Mouse (Mus musculus) MEL (cell line): ENCODE data around the gene Srcap. TPM values are rescaled to one million over a fixed set of nuclear protein-coding genes. Genes with fewer than 3 reads are reported as not detected.

ENCODE experiments used
- DNase-seq: peaks from one replicate; pipeline ENCODE4 v3.0.0; 2011; ENCODE audit warnings: low read depth, low spot score
- H3K27ac ChIP-seq: 2 replicates; pipeline ENCODE4 v1.5.1; 2012; ENCODE audit warnings: low read depth, mild to moderate bottlenecking, control low read depth, low read length, moderate library complexity; ENCODE audit not compliant: control insufficient read depth
- H3K27me3 ChIP-seq, 2 experiments: fragments of 150-350 bp in 1 of 2; sonication (generic) in 1 of 2; 2 replicates each; pipeline ENCODE4 v1.6.1; 2012; ENCODE audit warnings: low read length in 2 of 2, mild to moderate bottlenecking in 2 of 2, improper control_type of control experiment in 1 of 2, moderate library complexity in 1 of 2; ENCODE audit not compliant: insufficient read depth in 2 of 2, control insufficient read depth in 1 of 2
- H3K36me3 ChIP-seq, 2 experiments: 2 replicates each; pipeline ENCODE4 v1.6.1; 2012 to 2014; ENCODE audit warnings: low read length in 2 of 2, improper control_type of control experiment in 1 of 2, inconsistent platforms in 1 of 2, mild to moderate bottlenecking in 1 of 2; ENCODE audit not compliant: insufficient read depth in 2 of 2, control insufficient read depth in 1 of 2
- H3K4me1 ChIP-seq, 2 experiments: fragments of 150-350 bp in 1 of 2; sonication (generic) in 1 of 2; 2 replicates each; pipeline ENCODE4 v1.6.1; 2012; ENCODE audit warnings: low read length in 2 of 2, improper control_type of control experiment in 1 of 2, mild to moderate bottlenecking in 1 of 2; ENCODE audit not compliant: insufficient read depth in 2 of 2, control insufficient read depth in 1 of 2
- H3K4me3 ChIP-seq, 2 experiments: fragments of 150-350 bp in 1 of 2; sonication (generic) in 1 of 2; 2 replicates each; pipeline ENCODE4 v1.5.1; 2012; ENCODE audit warnings: low read depth in 2 of 2, low read length in 2 of 2, mild to moderate bottlenecking in 2 of 2, moderate library complexity in 2 of 2, control low read depth in 1 of 2, improper control_type of control experiment in 1 of 2; ENCODE audit not compliant: control insufficient read depth in 1 of 2, insufficient read depth in 1 of 2
- H3K79me2 ChIP-seq: 2 replicates; pipeline ENCODE4 v1.6.1; 2012; ENCODE audit warnings: mild to moderate bottlenecking, low read length, moderate library complexity; ENCODE audit not compliant: control insufficient read depth, poor library complexity, insufficient read depth
- H3K9ac ChIP-seq: 2 replicates; pipeline ENCODE4 v1.6.1; 2012; ENCODE audit warnings: low read depth, mild to moderate bottlenecking, control low read depth, low read length, moderate library complexity; ENCODE audit not compliant: control insufficient read depth, poor library complexity, severe bottlenecking
- H3K9me3 ChIP-seq: fragments of 150-350 bp; sonication (generic); replicated peaks from 2 replicates; pipeline ENCODE4 v1.6.1; 2012; ENCODE audit warnings: mild to moderate bottlenecking, low read length, improper control_type of control experiment, moderate library complexity; ENCODE audit not compliant: insufficient read depth
- CHD2 ChIP-seq: IDR thresholded peaks from 2 replicates; pipeline ENCODE4 v1.6.1; 2011; ENCODE audit warnings: low read length, improper control_type of control experiment
- ELF1 ChIP-seq: IDR thresholded peaks from 2 replicates; pipeline ENCODE4 v1.6.1; 2014; ENCODE audit warnings: low read depth, mild to moderate bottlenecking, inconsistent platforms, low read length, improper control_type of control experiment, moderate library complexity
- HCFC1 ChIP-seq: IDR thresholded peaks from 2 replicates; pipeline ENCODE4 v1.6.1; 2012; ENCODE audit warnings: low read depth, mild to moderate bottlenecking, inconsistent platforms, low read length, improper control_type of control experiment, moderate library complexity
- MAFK ChIP-seq: IDR thresholded peaks from 2 replicates; pipeline ENCODE4 v1.6.1; 2011; ENCODE audit warnings: low read depth, mild to moderate bottlenecking, low read length, improper control_type of control experiment, borderline replicate concordance
- MAX ChIP-seq: IDR thresholded peaks from 2 replicates; pipeline ENCODE4 v1.6.1; 2011; ENCODE audit warnings: low read length, improper control_type of control experiment
- MEF2A ChIP-seq: IDR thresholded peaks from 2 replicates; pipeline ENCODE4 v1.6.1; 2014; ENCODE audit warnings: low read depth, mild to moderate bottlenecking, inconsistent platforms, low read length, improper control_type of control experiment; ENCODE audit not compliant: poor library complexity, insufficient replicate concordance, severe bottlenecking; ENCODE audit errors: extremely low read depth
- MYC ChIP-seq: IDR thresholded peaks from 2 replicates; pipeline ENCODE4 v1.6.1; 2011; ENCODE audit warnings: low read depth, mild to moderate bottlenecking, low read length, improper control_type of control experiment, moderate library complexity
- NRF1 ChIP-seq: IDR thresholded peaks from 2 replicates; pipeline ENCODE4 v1.6.1; 2014; ENCODE audit warnings: low read depth, mild to moderate bottlenecking, inconsistent platforms, low read length, improper control_type of control experiment, moderate library complexity; ENCODE audit not compliant: poor library complexity, insufficient read depth, severe bottlenecking
- POLR2A ChIP-seq, 2 experiments: IDR thresholded peaks; 2 replicates each; pipeline ENCODE4 v1.6.1; 2011 to 2012; ENCODE audit warnings: low read length in 2 of 2, mild to moderate bottlenecking in 2 of 2, control low read depth in 1 of 2, improper control_type of control experiment in 1 of 2, low read depth in 1 of 2, moderate library complexity in 1 of 2; ENCODE audit not compliant: control insufficient read depth in 1 of 2, insufficient read depth in 1 of 2, poor library complexity in 1 of 2
- POLR2AphosphoS2 ChIP-seq: IDR thresholded peaks from 2 replicates; pipeline ENCODE4 v1.6.1; 2011; ENCODE audit warnings: low read length, improper control_type of control experiment
- POLR2AphosphoS5 ChIP-seq: IDR thresholded peaks from 2 replicates; pipeline ENCODE4 v1.6.1; 2012; ENCODE audit warnings: low read depth, borderline replicate concordance, mild to moderate bottlenecking, inconsistent platforms, low read length, moderate library complexity, mixed read lengths
- RCOR1 ChIP-seq: IDR thresholded peaks from 2 replicates; pipeline ENCODE4 v1.6.1; 2012; ENCODE audit warnings: low read depth, mild to moderate bottlenecking, inconsistent platforms, low read length, improper control_type of control experiment
- SIN3A ChIP-seq: IDR thresholded peaks from 2 replicates; pipeline ENCODE4 v1.6.1; 2012; ENCODE audit warnings: low read length, improper control_type of control experiment, inconsistent platforms
- TAL1 ChIP-seq: IDR thresholded peaks from 2 replicates; pipeline ENCODE4 v1.6.1; 2012; ENCODE audit warnings: mild to moderate bottlenecking, inconsistent platforms, low read length, moderate library complexity, mixed read lengths
- TBP ChIP-seq: IDR thresholded peaks from 2 replicates; pipeline ENCODE4 v1.8.0; 2011; ENCODE audit warnings: low read depth, low read length, improper control_type of control experiment
- UBTF ChIP-seq: IDR thresholded peaks from 2 replicates; pipeline ENCODE4 v1.6.1; 2012; ENCODE audit warnings: low read depth, mild to moderate bottlenecking, inconsistent platforms, low read length, improper control_type of control experiment, moderate library complexity, borderline replicate concordance; ENCODE audit not compliant: insufficient read depth
- USF2 ChIP-seq, 2 experiments: IDR thresholded peaks; 2 replicates each; pipeline ENCODE4 v1.6.1; 2011 to 2012; ENCODE audit warnings: improper control_type of control experiment in 2 of 2, low read length in 2 of 2, borderline replicate concordance in 1 of 2, inconsistent platforms in 1 of 2, low read depth in 1 of 2, mild to moderate bottlenecking in 1 of 2; ENCODE audit not compliant: insufficient read depth in 1 of 2
- ZC3H11A ChIP-seq: IDR thresholded peaks from 2 replicates; pipeline ENCODE4 v1.6.1; 2012; ENCODE audit warnings: low read depth, mild to moderate bottlenecking, inconsistent platforms, low read length, improper control_type of control experiment
- ZMIZ1 ChIP-seq: IDR thresholded peaks from 2 replicates; pipeline ENCODE4 v1.6.1; 2012; ENCODE audit warnings: low read depth, mild to moderate bottlenecking, inconsistent platforms, low read length, improper control_type of control experiment, moderate library complexity
- ZNF384 ChIP-seq: IDR thresholded peaks from 2 replicates; pipeline ENCODE4 v1.6.1; 2012; ENCODE audit warnings: low read depth, mild to moderate bottlenecking, inconsistent platforms, low read length, improper control_type of control experiment
- polyA plus RNA-seq, 2 experiments: library from polyadenylated mRNA; stranded (reverse) in 1 of 2; unstranded in 1 of 2; fragments of >175 nt in 1 of 2; fragments of >200 nt in 1 of 2; gene quantifications; 2 replicates each; pipeline versions ENCODE4 v1.2.1 to v1.2.4; 2012; ENCODE audit warnings: low replicate concordance in 2 of 2, low read depth in 1 of 2; ENCODE audit not compliant: insufficient read length in 2 of 2, insufficient read depth in 1 of 2, missing spikeins in 1 of 2
- total RNA-seq: library from RNA; depleted of rRNA; stranded (reverse); fragments of 300-350 nt; gene quantifications from 2 replicates; pipeline ENCODE4 v1.2.3, GENCODE M21; 2012

Srcap gene
- total and polyA plus RNA-seq, 3 experiments, result 20.3 to 45.1 (median 34.3) TPM

DNA sequence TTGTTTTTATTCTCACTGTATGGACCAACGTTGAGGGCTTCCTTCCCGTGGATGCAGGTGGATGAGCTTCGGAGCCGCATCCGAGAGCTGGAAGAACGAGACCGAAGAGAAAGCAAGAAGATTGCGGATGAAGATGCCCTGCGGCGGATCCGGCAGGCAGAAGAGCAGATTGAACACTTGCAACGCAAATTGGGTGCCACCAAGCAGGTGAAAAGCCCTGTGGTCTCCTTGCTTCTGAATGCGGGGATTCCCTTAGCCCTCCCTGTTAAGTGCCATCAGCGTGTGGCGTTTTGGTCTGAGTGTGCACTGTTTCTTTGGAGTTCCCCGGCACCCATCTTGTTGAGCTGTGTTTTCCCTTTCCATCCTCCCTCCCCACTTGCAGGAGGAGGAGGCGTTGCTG, 85.0 kb downstream of the Srcap start:
- Histone ChIP-seq H3K27me3 (no peaks in the 10 kb centered on the region), H3K27ac (no peak overlapping the region), H3K9me3 (no peaks in the 10 kb centered on the region), H3K4me1 (no peaks in the 10 kb centered on the region)
- no peak for TF ChIP-seq ZMIZ1
- TF ChIP-seq, all 39 proteins: peak for 0
- Histone ChIP-seq H3K36me3 (peaks cover 0 to 26% of the 10 kb centered on the region in 2 experiments; a peak in 2 of 4 replicates), H3K79me2 (no peaks in the 10 kb centered on the region), H3K4me3 (no peak overlapping the region), H3K9ac (no peak overlapping the region)
- DNase-seq, result no peak

DNA sequence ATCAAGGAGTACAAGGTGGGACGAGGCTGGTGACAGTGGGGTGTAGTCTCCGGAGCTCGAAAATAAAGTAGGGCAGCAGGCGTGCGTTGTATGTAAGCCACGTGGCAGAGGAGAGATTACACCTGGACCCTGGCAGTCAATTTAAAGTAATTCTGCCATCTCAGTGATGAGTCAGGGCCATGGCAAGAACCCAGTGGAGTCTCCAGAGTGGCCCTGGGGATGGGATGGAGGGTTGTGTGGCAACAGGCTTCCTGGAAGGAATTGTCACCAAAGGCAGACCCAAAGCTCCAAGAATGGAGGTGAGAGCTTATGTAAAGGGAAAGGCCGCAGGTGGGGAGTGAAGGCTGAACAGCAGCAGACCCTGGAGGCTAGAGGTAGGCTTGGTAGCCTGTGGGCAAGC, 88.8 kb downstream of the Srcap start:
- no peak overlapping the region for H3K27ac ChIP-seq
- DNase-seq, result no peak
- no peak overlapping the region for H3K9ac ChIP-seq
- H3K36me3 ChIP-seq, result peaks cover 0 to 12% of the 10 kb centered on the region in 2 experiments; a peak in 2 of 4 replicates
- no peaks in the 10 kb centered on the region for H3K27me3 ChIP-seq
- H3K9me3 ChIP-seq, result no peaks in the 10 kb centered on the region
- no peaks in the 10 kb centered on the region for H3K79me2 ChIP-seq
- no peak for TF ChIP-seq SIN3A
- TF ChIP-seq HCFC1, result no peak
- no peak for TF ChIP-seq USF2 (IDR thresholded peaks at IDR 0.05; ENCODE audit: borderline replicate concordance in 1 of 2, insufficient read depth in 1 of 2, low read depth in 1 of 2, low read length in 2 of 2)
- no peak for TF ChIP-seq RCOR1
- TF ChIP-seq MYC, result no peak
- no peak for TF ChIP-seq NRF1
- TF ChIP-seq MEF2A, result no peak
- no peak for TF ChIP-seq ELF1
- TF ChIP-seq UBTF, result no peak
- TF ChIP-seq ZNF384, result no peak
- TF ChIP-seq MAX, result no peak
- TF ChIP-seq ZC3H11A, result no peak
- no peak for TF ChIP-seq POLR2AphosphoS5
- no peak for TF ChIP-seq MAFK
- TF ChIP-seq TBP, result no peak
- TF ChIP-seq POLR2AphosphoS2, result no peak
- no peak for TF ChIP-seq TAL1
- no peak for TF ChIP-seq CHD2
- TF ChIP-seq POLR2A (IDR thresholded peaks at IDR 0.05; ENCODE audit: control insufficient read depth in 1 of 2, insufficient read depth in 1 of 2, low read depth in 1 of 2, low read length in 2 of 2, poor library complexity in 1 of 2), result no peak
- no peak overlapping the region for H3K4me3 ChIP-seq
- H3K4me1 ChIP-seq, result no peaks in the 10 kb centered on the region
